Mouse (Mus musculus) hindbrain, embryonic 12.5 days (tissue): Measurements from ENCODE around the gene Riok2. TPM values are rescaled to one million over a fixed set of nuclear protein-coding genes. Genes with fewer than 3 reads are reported as not detected.

ENCODE experiments used
- ATAC-seq: fragments of 200-750 bp; cut with Nextera tagmentation; 2 replicates; pipeline ENCODE4 v1.8.0; 2017; ENCODE audit warnings: moderate TSS enrichment; ENCODE audit not compliant: low FRiP score
- H3K27ac ChIP-seq: fragments of 300-500 bp; sonication (generic); 2 replicates; pipeline ENCODE4 v1.5.1; 2016; ENCODE audit warnings: mild to moderate bottlenecking
- H3K27me3 ChIP-seq: fragments of 300-500 bp; sonication (generic); 2 replicates; pipeline ENCODE4 v1.6.1; 2016; ENCODE audit warnings: mild to moderate bottlenecking
- H3K36me3 ChIP-seq: fragments of 300-500 bp; sonication (generic); 2 replicates; pipeline ENCODE4 v1.6.1; 2016; ENCODE audit warnings: mild to moderate bottlenecking
- H3K4me1 ChIP-seq: fragments of 300-500 bp; sonication (generic); 2 replicates; pipeline ENCODE4 v1.6.1; 2016
- H3K4me2 ChIP-seq: fragments of 300-500 bp; sonication (generic); replicated peaks from 2 replicates; pipeline ENCODE4 v1.6.1; 2016; ENCODE audit warnings: mild to moderate bottlenecking
- H3K4me3 ChIP-seq: fragments of 300-500 bp; sonication (generic); 2 replicates; pipeline ENCODE4 v1.5.1; 2016; ENCODE audit warnings: mild to moderate bottlenecking
- H3K9ac ChIP-seq: fragments of 300-500 bp; sonication (generic); 2 replicates; pipeline ENCODE4 v1.6.1; 2016; ENCODE audit warnings: mild to moderate bottlenecking, moderate library complexity
- H3K9me3 ChIP-seq: fragments of 300-500 bp; sonication (generic); replicated peaks from 2 replicates; pipeline ENCODE4 v1.6.1; 2016; ENCODE audit warnings: mild to moderate bottlenecking
- WGBS: fragments of 180-500 bp; shearing (Covaris S2); methylation state at CpG from one replicate; pipeline ENCODE4 v1.1.7; 2016; 5-methylcytosine and 5-hydroxymethylcytosine counted together
- polyA plus RNA-seq: library from polyadenylated mRNA; unstranded; fragments of >200 nt; fragmentation: Nextera tagmentation; extraction: Ambion mirVana; gene quantifications from 2 replicates; pipeline ENCODE4 v1.2.1, GENCODE M21; 2016

Gene Riok2
- polyA plus RNA-seq, 1 experiment from 2014 or later: 27.5 TPM

DNA sequence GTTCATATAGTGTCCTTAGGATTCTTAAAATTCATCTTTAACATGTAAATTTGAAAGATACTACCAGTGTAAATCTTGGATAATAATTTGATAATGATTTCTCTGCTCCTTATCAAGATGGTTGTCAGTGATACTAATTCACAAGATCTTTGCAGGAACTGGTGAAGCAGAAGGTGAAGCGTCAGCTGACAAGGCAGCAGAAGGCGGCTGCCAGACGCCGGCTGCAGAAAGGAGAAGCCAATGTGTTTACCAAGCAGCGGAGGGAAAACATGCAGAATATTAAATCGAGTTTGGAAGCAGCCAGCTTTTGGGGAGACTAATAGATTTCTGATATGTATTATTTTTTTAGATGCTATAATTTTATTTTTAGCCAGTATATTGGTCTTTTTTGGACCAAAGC, 19.2 kb downstream of the Riok2 start:
- H3K4me2 ChIP-seq: no peak overlapping the region
- H3K4me3 ChIP-seq: no peak overlapping the region
- peaks cover 22% of the 10 kb centered on the region for H3K36me3 ChIP-seq
- no peak overlapping the region for H3K27ac ChIP-seq
- ATAC-seq: no peak
- no peaks in the 10 kb centered on the region for H3K27me3 ChIP-seq
- H3K9me3 ChIP-seq: no peaks in the 10 kb centered on the region
- 84% methylated on average over 6 of the region's 6 CpGs for WGBS
- H3K4me1 ChIP-seq: no peaks in the 10 kb centered on the region
- H3K9ac ChIP-seq: no peak overlapping the region

- H3K27ac ChIP-seq: no peak overlapping the region
- no peaks in the 10 kb centered on the region for H3K27me3 ChIP-seq
- no peaks in the 10 kb centered on the region for H3K4me1 ChIP-seq
- no peaks in the 10 kb centered on the region for H3K9me3 ChIP-seq
- no peak; the same call in 1 of the 2 replicates for ATAC-seq
- WGBS: 40% methylated on average over 4 of the region's 4 CpGs
- no peak overlapping the region for H3K4me3 ChIP-seq
- no peak overlapping the region for H3K9ac ChIP-seq
- peaks cover 16% of the 10 kb centered on the region for H3K36me3 ChIP-seq
- no peak overlapping the region for H3K4me2 ChIP-seq
These were observed 20.2 kb downstream of the Riok2 start for GRCm38 (mm10) chr17:17394336-17394735.

GRCm38 (mm10) chr17:17396869-17397268, 22.8 kb downstream of the Riok2 start:
- Histone ChIP-seq H3K9ac (no peak overlapping the region), H3K4me2 (no peak overlapping the region), H3K36me3 (peaks cover 6% of the 10 kb centered on the region), H3K4me3 (no peak overlapping the region), H3K4me1 (no peaks in the 10 kb centered on the region), H3K27ac (no peak overlapping the region), H3K27me3 (no peaks in the 10 kb centered on the region), H3K9me3 (no peaks in the 10 kb centered on the region)
- ATAC-seq: no peak
- 9% methylated on average over 1 of the region's 1 CpGs for WGBS

DNA sequence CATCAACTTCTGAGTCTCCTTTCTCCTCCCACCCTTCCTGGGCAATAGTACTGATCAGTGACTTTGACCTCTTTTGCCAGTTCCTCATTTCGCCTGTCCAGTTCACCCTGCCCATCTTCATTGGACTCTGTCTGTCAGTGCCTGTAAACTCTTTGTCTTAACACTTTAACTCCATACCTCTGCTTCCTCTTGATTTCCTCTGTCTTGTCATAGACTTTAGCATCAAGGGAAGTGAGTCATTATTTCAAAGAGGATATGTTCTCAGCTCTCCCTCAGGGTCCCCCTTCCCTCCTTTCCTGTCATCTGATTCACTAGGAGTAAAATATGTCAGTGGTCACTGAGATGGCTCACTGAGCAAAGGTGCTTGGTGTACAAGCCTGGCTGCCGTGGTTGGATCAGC, 24.6 kb downstream of the Riok2 start:
- H3K9ac ChIP-seq: no peak overlapping the region
- ATAC-seq: no peak
- H3K36me3 ChIP-seq: peaks cover 3% of the 10 kb centered on the region; the same call in 1 of the 2 replicates
- 80% methylated on average over 2 of the region's 2 CpGs for WGBS
- H3K4me2 ChIP-seq: no peak overlapping the region
- no peaks in the 10 kb centered on the region for H3K9me3 ChIP-seq
- H3K27ac ChIP-seq: no peak overlapping the region
- H3K27me3 ChIP-seq: no peaks in the 10 kb centered on the region
- H3K4me1 ChIP-seq: no peaks in the 10 kb centered on the region
- no peak overlapping the region for H3K4me3 ChIP-seq

DNA sequence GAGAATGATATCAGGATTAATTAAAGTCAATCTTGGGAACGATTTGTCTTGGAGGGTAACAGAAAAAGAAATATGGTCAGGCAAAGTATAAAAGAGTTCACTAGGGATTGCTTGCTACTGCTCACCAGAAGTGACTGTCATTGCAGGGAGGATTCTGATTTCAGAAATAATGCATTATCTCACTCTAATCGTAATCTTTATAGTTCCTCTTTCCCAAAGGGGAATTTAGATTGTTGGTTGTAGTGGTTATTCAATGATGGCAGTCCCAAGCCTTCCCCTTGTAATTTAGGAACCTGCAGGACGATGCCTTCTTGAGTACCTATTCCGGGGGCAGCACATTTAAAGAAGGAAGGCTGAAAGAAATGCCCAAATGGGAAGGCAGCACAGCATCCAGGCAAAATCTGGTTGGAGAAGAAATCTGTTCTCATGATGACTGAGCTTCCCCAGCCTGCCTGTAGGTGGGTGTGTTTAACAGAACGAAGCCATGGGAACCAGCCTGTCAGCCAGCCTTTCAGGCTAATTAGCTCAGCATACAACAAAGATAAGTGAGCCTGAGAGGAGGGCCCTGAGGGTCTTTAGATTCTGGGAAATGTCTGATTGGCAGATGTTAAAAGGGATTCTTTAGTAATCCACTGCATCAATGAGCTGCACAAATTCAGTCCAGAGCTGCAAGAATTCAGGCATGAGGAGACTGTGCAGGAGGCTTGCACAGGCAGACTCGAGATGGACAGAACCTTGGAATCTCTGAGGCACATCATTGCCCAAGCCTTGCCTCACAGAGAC, 28.3 kb downstream of the Riok2 start, which contains the start of gene Lix1:
Gene Lix1, plus strand, starts transcription at position 451 of the 783 bp plus-strand sequence.
- H3K4me1 ChIP-seq: no peaks in the 10 kb centered on the region
- H3K27ac ChIP-seq: no peak within 1 kb of the TSS
- no peaks in the 10 kb centered on the region for H3K27me3 ChIP-seq
- no peaks in the 10 kb centered on the region for H3K9me3 ChIP-seq
- ATAC-seq: peak; percentile 98
- no peaks in the 10 kb centered on the region for H3K36me3 ChIP-seq
- peak within 1 kb of the TSS; percentile 35 for H3K4me2 ChIP-seq
- peak within 1 kb of the TSS; percentile 20 for H3K4me3 ChIP-seq
- no peak within 1 kb of the TSS for H3K9ac ChIP-seq
- WGBS: 29% methylated on average over 6 of the region's 6 CpGs

GRCm38 (mm10) chr17:17403038-17403437, 28.9 kb downstream of the Riok2 start:
- H3K27ac ChIP-seq: no peak overlapping the region
- H3K9ac ChIP-seq: no peak overlapping the region

GRCm38 (mm10) chr17:17403578-17404112, 29.5 kb downstream of the Riok2 start:
- no peaks in the 10 kb centered on the region for H3K27me3 ChIP-seq
- H3K9me3 ChIP-seq: no peaks in the 10 kb centered on the region
- H3K9ac ChIP-seq: no peak overlapping the region
- H3K4me2 ChIP-seq: peak overlapping the region; percentile 35
- ATAC-seq: no peak
- no peaks in the 10 kb centered on the region for H3K4me1 ChIP-seq
- peak overlapping the region; percentile 3; the same call in 1 of the 2 replicates for H3K4me3 ChIP-seq
- H3K36me3 ChIP-seq: no peaks in the 10 kb centered on the region
- WGBS: 27% methylated on average over 3 of the region's 3 CpGs
- no peak overlapping the region for H3K27ac ChIP-seq

More at GRCm38 (mm10) chr17:17403038-17403437, 28.9 kb downstream of the Riok2 start:
- H3K36me3 ChIP-seq: no peaks in the 10 kb centered on the region
- peak overlapping the region; percentile 35 for H3K4me2 ChIP-seq
- 31% methylated on average over 5 of the region's 5 CpGs for WGBS
- ATAC-seq: peak; percentile 35; the same call in 1 of the 2 replicates
- peak overlapping the region; percentile 20 for H3K4me3 ChIP-seq
- H3K4me1 ChIP-seq: no peaks in the 10 kb centered on the region
- no peaks in the 10 kb centered on the region for H3K9me3 ChIP-seq
- no peaks in the 10 kb centered on the region for H3K27me3 ChIP-seq

DNA sequence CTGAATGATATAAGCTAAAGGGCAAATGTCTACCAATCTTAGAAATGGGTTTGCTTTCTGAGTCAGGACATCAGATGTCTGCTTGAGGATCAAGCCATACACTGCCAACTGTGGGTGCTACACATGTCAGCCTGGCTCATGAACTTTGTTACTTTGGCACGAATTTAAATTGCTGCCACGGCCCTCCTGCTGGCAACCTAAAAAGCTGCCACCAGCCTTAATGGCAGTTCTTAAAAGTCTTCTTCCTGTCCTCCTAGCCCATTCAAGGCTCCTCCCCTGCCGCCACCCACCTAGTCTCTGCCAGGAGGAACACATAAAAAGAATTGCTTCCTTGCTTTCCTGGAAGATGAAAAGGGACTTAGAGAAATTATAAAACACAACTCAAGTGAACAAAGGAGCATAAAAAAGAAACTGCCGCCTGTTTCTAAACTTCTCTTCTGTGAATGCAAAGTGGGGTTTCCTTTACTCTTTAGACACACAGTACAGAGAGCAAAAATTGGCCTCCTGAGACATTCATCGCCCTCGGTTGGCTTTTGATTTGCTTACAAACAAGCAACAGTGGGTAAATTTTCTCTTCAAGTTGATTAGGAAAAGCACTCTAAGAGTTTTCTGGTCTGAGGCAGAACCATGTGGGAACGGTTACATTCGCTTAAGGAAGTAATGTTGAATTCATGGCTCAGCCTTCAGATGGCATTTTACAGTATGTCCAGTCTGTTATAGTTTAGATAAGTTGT, 30.9 kb downstream of the Riok2 start:
- Histone ChIP-seq H3K9ac (no peak overlapping the region), H3K4me3 (no peak overlapping the region), H3K27me3 (no peaks in the 10 kb centered on the region), H3K9me3 (no peaks in the 10 kb centered on the region), H3K4me2 (no peak overlapping the region), H3K27ac (no peak overlapping the region), H3K4me1 (peaks cover 6% of the 10 kb centered on the region; the same call in 1 of the 2 replicates), H3K36me3 (no peaks in the 10 kb centered on the region)
- 39% methylated on average over 8 of the region's 8 CpGs for WGBS
- no peak for ATAC-seq

GRCm38 (mm10) chr17:17405606-17406005, 31.5 kb downstream of the Riok2 start:
- ATAC-seq: no peak
- Histone ChIP-seq H3K9ac (no peak overlapping the region), H3K4me2 (no peak overlapping the region), H3K4me1 (peaks cover 6% of the 10 kb centered on the region; the same call in 1 of the 2 replicates), H3K27ac (no peak overlapping the region), H3K27me3 (no peaks in the 10 kb centered on the region), H3K4me3 (no peak overlapping the region), H3K9me3 (no peaks in the 10 kb centered on the region), H3K36me3 (no peaks in the 10 kb centered on the region)
- WGBS: 67% methylated on average over 1 of the region's 1 CpGs

DNA sequence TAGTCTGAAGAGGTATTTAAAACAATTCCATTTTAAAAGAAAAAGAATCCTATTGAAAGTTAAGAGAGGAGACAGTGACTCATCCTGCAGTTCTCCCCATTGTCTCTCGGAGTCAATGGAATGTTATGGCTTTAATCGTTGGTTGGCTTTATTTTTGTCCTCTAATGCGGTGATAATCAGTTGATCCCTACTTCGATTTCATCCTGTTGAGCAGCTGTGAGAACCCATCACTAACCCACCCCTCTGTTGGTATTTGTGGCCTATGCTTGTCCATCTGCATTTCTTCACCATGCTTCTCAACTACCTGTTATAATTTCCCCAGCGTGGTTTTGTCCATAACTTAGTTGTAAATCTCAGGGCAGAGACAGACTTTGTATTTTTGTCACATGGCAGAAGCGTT, 34.0 kb downstream of the Riok2 start:
- no peak for ATAC-seq
- Histone ChIP-seq H3K36me3 (no peaks in the 10 kb centered on the region), H3K4me2 (no peak overlapping the region), H3K4me1 (peaks cover 6% of the 10 kb centered on the region; the same call in 1 of the 2 replicates), H3K27ac (no peak overlapping the region), H3K9ac (no peak overlapping the region), H3K27me3 (no peaks in the 10 kb centered on the region), H3K4me3 (no peak overlapping the region), H3K9me3 (no peaks in the 10 kb centered on the region)
- WGBS: 41% methylated on average over 6 of the region's 6 CpGs

DNA sequence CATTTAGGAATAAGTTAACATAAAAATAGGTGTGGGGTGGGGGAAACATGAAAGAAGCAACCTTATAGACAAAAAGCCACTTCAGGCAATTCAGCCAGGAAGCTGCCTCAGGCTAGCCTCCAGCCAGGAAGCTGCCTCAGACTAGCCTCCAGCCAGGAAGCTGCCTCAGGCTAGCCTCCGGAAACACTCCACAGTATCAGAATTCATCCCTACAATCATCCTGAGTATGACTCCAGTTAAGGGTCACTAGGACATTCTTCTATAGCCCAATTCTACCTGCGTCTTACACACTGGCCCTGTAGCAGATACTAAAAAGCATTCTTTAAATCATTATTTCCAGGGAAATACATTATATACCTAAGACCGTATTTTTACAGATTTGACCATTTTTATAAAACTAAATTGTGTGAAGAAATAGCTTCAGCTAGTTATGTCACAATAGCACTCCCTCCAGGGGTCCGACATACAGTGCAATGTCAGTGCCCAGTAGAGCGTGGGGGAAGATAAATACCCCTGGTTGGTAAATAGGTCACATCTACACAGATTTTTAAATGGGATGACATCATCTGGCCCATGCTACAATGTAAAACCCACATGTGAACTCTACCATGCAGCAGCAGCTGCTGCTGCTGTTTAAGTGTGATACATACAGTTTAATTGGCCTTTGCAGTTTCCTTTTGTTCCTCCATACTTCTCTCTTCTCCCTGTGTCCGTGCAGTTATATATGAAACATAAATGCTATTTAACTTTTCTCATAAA, 34.8 kb downstream of the Riok2 start:
- Histone ChIP-seq H3K4me3 (no peak overlapping the region), H3K4me2 (no peak overlapping the region), H3K4me1 (peaks cover 6% of the 10 kb centered on the region; the same call in 1 of the 2 replicates), H3K27ac (no peak overlapping the region), H3K36me3 (no peaks in the 10 kb centered on the region), H3K27me3 (no peaks in the 10 kb centered on the region), H3K9ac (no peak overlapping the region), H3K9me3 (no peaks in the 10 kb centered on the region)
- WGBS: 39% methylated on average over 6 of the region's 6 CpGs
- ATAC-seq: peak; percentile 71; the same call in 1 of the 2 replicates
